Mouse (Mus musculus) heart, postnatal 0 days (tissue): ENCODE results near the gene St8sia1. TPM values are rescaled to one million over a fixed set of nuclear protein-coding genes. Genes with fewer than 3 reads are reported as not detected.

Experiments used
- ATAC-seq: fragments of 200-750 bp; cut with Nextera tagmentation; 2 replicates; pipeline ENCODE4 v1.8.0; 2017; ENCODE audit warnings: low read depth, moderate number of reproducible peaks, moderate library complexity; ENCODE audit not compliant: insufficient read depth
- DNase-seq: peaks from one replicate; pipeline ENCODE4 v3.0.0-alpha.2; 2016; ENCODE audit warnings: low spot score
- H3K27ac ChIP-seq: fragments of 300-500 bp; sonication (generic); 2 replicates; pipeline ENCODE4 v1.5.1; 2014; ENCODE audit warnings: low read depth, mild to moderate bottlenecking
- H3K27me3 ChIP-seq: fragments of 300-500 bp; sonication (generic); 2 replicates; pipeline ENCODE4 v1.6.1; 2014; ENCODE audit warnings: low read length, mixed read lengths; ENCODE audit not compliant: control insufficient read depth, insufficient read depth
- H3K36me3 ChIP-seq: fragments of 300-500 bp; sonication (generic); replicated peaks from 2 replicates; pipeline ENCODE4 v1.6.1; 2014; ENCODE audit warnings: low read length, mixed read lengths; ENCODE audit not compliant: control insufficient read depth, insufficient read depth
- H3K4me1 ChIP-seq: fragments of 300-500 bp; sonication (generic); 2 replicates; pipeline ENCODE4 v1.6.1; 2014; ENCODE audit warnings: antibody characterized with exemption; ENCODE audit not compliant: control insufficient read depth, insufficient read depth
- H3K4me2 ChIP-seq: fragments of 300-500 bp; sonication (generic); 2 replicates; pipeline ENCODE4 v1.6.1; 2014; ENCODE audit warnings: low read depth, mild to moderate bottlenecking, low read length, moderate library complexity
- H3K4me3 ChIP-seq: fragments of 300-500 bp; sonication (generic); 2 replicates; pipeline ENCODE4 v1.5.1; 2014; ENCODE audit warnings: low read depth, low read length
- H3K9ac ChIP-seq: fragments of 300-500 bp; sonication (generic); replicated peaks from 2 replicates; pipeline ENCODE4 v1.6.1; 2014; ENCODE audit warnings: low read depth, low read length, mixed read lengths
- H3K9me3 ChIP-seq: fragments of 300-500 bp; sonication (generic); replicated peaks from 2 replicates; pipeline ENCODE4 v1.6.1; 2016; ENCODE audit warnings: low read length; ENCODE audit not compliant: control insufficient read depth
- CTCF ChIP-seq: IDR thresholded peaks from 2 replicates; pipeline ENCODE4 v1.5.1; 2016; ENCODE audit warnings: antibody characterized with exemption, control low read depth, low read depth
- EP300 ChIP-seq: IDR thresholded peaks from 2 replicates; pipeline ENCODE4 v1.6.1; 2016; ENCODE audit warnings: antibody characterized with exemption, low read depth
- WGBS: fragments of 180-500 bp; shearing (Covaris S2); extraction: QIAGEN DNeasy Blood & Tissue Kit; methylation state at CpG from one replicate; pipeline ENCODE4 v1.1.7; 2014; 5-methylcytosine and 5-hydroxymethylcytosine counted together
- polyA plus RNA-seq: library from polyadenylated mRNA; unstranded; fragments of >200 nt; fragmentation: Nextera tagmentation; extraction: Ambion mirVana; gene quantifications from 2 replicates; pipeline ENCODE4 v1.2.1, GENCODE M21; 2015
- total RNA-seq: library from RNA; depleted of rRNA; stranded (reverse); fragments of >200 nt; gene quantifications from 2 replicates; pipeline ENCODE4 v1.2.3, GENCODE M21; 2014; ENCODE audit warnings: low replicate concordance

The St8sia1 gene
- total and polyA plus RNA-seq, 2 experiments from 2014 or later: 0.04 to 0.30 TPM

GRCm38 (mm10) chr6:142793468-142793867 lies 170.8 kb downstream of the St8sia1 start:
- DNase-seq: no peak
- Histone ChIP-seq H3K4me3 (no peak overlapping the region), H3K4me2 (no peak overlapping the region), H3K9me3 (no peaks in the 10 kb centered on the region), H3K36me3 (no peaks in the 10 kb centered on the region), H3K4me1 (no peaks in the 10 kb centered on the region), H3K9ac (no peak overlapping the region), H3K27me3 (no peaks in the 10 kb centered on the region), H3K27ac (no peak overlapping the region)
- WGBS: 48% methylated on average over 7 of the region's 7 CpGs
- ATAC-seq: no peak
- TF ChIP-seq CTCF (no peak), EP300 (no peak)

GRCm38 (mm10) chr6:142792241-142792968 lies 171.8 kb downstream of the St8sia1 start:
- no peaks in the 10 kb centered on the region for H3K36me3 ChIP-seq
- ATAC-seq: no peak
- H3K9ac ChIP-seq: no peak overlapping the region
- no peak overlapping the region for H3K27ac ChIP-seq
- no peak overlapping the region for H3K4me3 ChIP-seq
- H3K9me3 ChIP-seq: no peaks in the 10 kb centered on the region
- no peaks in the 10 kb centered on the region for H3K27me3 ChIP-seq
- 34% methylated on average over 13 of the region's 13 CpGs for WGBS
- TF ChIP-seq CTCF (no peak), EP300 (no peak)
- no peaks in the 10 kb centered on the region for H3K4me1 ChIP-seq
- no peak overlapping the region for H3K4me2 ChIP-seq
- DNase-seq: no peak

GRCm38 (mm10) chr6:142789736-142790135 lies 174.5 kb downstream of the St8sia1 start:
- no peak overlapping the region for H3K4me3 ChIP-seq
- ATAC-seq (no peak), DNase-seq (no peak)
- H3K4me2 ChIP-seq: no peak overlapping the region
- 75% methylated on average over 10 of the region's 10 CpGs for WGBS
- TF ChIP-seq EP300 (no peak), CTCF (no peak)
- no peaks in the 10 kb centered on the region for H3K36me3 ChIP-seq
- H3K9me3 ChIP-seq: no peaks in the 10 kb centered on the region
- H3K4me1 ChIP-seq: no peaks in the 10 kb centered on the region
- no peak overlapping the region for H3K27ac ChIP-seq
- no peak overlapping the region for H3K9ac ChIP-seq
- no peaks in the 10 kb centered on the region for H3K27me3 ChIP-seq

GRCm38 (mm10) chr6:142788042-142788987 lies 175.9 kb downstream of the St8sia1 start:
- no peak overlapping the region for H3K27ac ChIP-seq
- no peak overlapping the region for H3K4me3 ChIP-seq
- ATAC-seq (no peak), DNase-seq (no peak)
- no peaks in the 10 kb centered on the region for H3K36me3 ChIP-seq
- TF ChIP-seq EP300 (no peak), CTCF (no peak)
- no peaks in the 10 kb centered on the region for H3K4me1 ChIP-seq
- H3K4me2 ChIP-seq: no peak overlapping the region
- no peaks in the 10 kb centered on the region for H3K27me3 ChIP-seq
- H3K9me3 ChIP-seq: no peaks in the 10 kb centered on the region
- 54% methylated on average over 18 of the region's 18 CpGs for WGBS
- no peak overlapping the region for H3K9ac ChIP-seq

- WGBS: 85% methylated on average over 21 of the region's 21 CpGs
- DNase-seq (no peak), ATAC-seq (no peak)
- H3K27ac ChIP-seq: no peak overlapping the region
- H3K4me3 ChIP-seq: no peak overlapping the region
- TF ChIP-seq EP300 (no peak), CTCF (no peak)
- no peaks in the 10 kb centered on the region for H3K9me3 ChIP-seq
- no peak overlapping the region for H3K9ac ChIP-seq
- H3K27me3 ChIP-seq: no peaks in the 10 kb centered on the region
- H3K4me2 ChIP-seq: no peak overlapping the region
- H3K4me1 ChIP-seq: no peaks in the 10 kb centered on the region
- H3K36me3 ChIP-seq: no peaks in the 10 kb centered on the region
Observed at GRCm38 (mm10) chr6:142786106-142786505, 178.1 kb downstream of the St8sia1 start.
